Mouse (Mus musculus): ENCODE measurements around the gene Nostrin.

Gene Nostrin

GRCm38 (mm10) chr2:69189222-69189621 lies 53.6 kb downstream of the Nostrin start:
- in situ Hi-C loops (cut with MboI; ENCODE audit: unreplicated experiment in 2 of 2) = no loop called here

- in situ Hi-C loops (cut with MboI; ENCODE audit: unreplicated experiment in 2 of 2) = no loop called here
Measured at GRCm38 (mm10) chr2:69191059-69191458, 55.5 kb downstream of the Nostrin start.

GRCm38 (mm10) chr2:69193555-69193954 lies 58.0 kb downstream of the Nostrin start:
- in situ Hi-C loops (cut with MboI; ENCODE audit: unreplicated experiment in 2 of 2) = no loop called here

- in situ Hi-C loops (cut with MboI; ENCODE audit: unreplicated experiment in 2 of 2) = no loop called here
Measured at GRCm38 (mm10) chr2:69205185-69205584, 69.6 kb downstream of the Nostrin start.

- in situ Hi-C loops (cut with MboI; ENCODE audit: unreplicated experiment in 2 of 2) = no loop called here
Measured at GRCm38 (mm10) chr2:69205791-69206351, 70.3 kb downstream of the Nostrin start, which contains the start of gene Spc25. Gene Spc25, minus strand, starts transcription at chr2:69206194.

- in situ Hi-C loops (cut with MboI; ENCODE audit: unreplicated experiment in 2 of 2) = no loop called here
Measured at GRCm38 (mm10) chr2:69206523-69206922, 70.9 kb downstream of the Nostrin start.

- in situ Hi-C loops (cut with MboI; ENCODE audit: unreplicated experiment in 2 of 2) = no loop called here
Measured at GRCm38 (mm10) chr2:69209684-69210083, 74.1 kb downstream of the Nostrin start.

- in situ Hi-C loops (cut with MboI; ENCODE audit: unreplicated experiment in 2 of 2) = no loop called here
Measured at GRCm38 (mm10) chr2:69210773-69211172, 75.2 kb downstream of the Nostrin start, which contains the start of gene G6pc2. Gene G6pc2, plus strand, starts transcription at chr2:69211073.

- in situ Hi-C loops (cut with MboI; ENCODE audit: unreplicated experiment in 2 of 2) = no loop called here
Measured at GRCm38 (mm10) chr2:69212652-69213051, 77.1 kb downstream of the Nostrin start.

- in situ Hi-C loops (cut with MboI; ENCODE audit: unreplicated experiment in 2 of 2) = no loop called here
Measured at GRCm38 (mm10) chr2:69215242-69215641, 79.6 kb downstream of the Nostrin start.

- in situ Hi-C loops (cut with MboI; ENCODE audit: unreplicated experiment in 2 of 2) = no loop called here
Measured at GRCm38 (mm10) chr2:69221868-69222416, 86.3 kb downstream of the Nostrin start.

- in situ Hi-C loops (cut with MboI; ENCODE audit: unreplicated experiment in 2 of 2) = no loop called here
Measured at GRCm38 (mm10) chr2:69222815-69223214, 87.2 kb downstream of the Nostrin start.

- in situ Hi-C loops (cut with MboI; ENCODE audit: unreplicated experiment in 2 of 2) = no loop called here
Measured at GRCm38 (mm10) chr2:69224724-69225123, 89.1 kb downstream of the Nostrin start.

- in situ Hi-C loops (cut with MboI; ENCODE audit: unreplicated experiment in 2 of 2) = no loop called here
Measured at GRCm38 (mm10) chr2:69226876-69227275, 91.3 kb downstream of the Nostrin start.

- in situ Hi-C loops (cut with MboI; ENCODE audit: unreplicated experiment in 2 of 2) = no loop called here
Measured at GRCm38 (mm10) chr2:69228635-69229034, 93.0 kb downstream of the Nostrin start.

GRCm38 (mm10) chr2:69230137-69230536 lies 94.5 kb downstream of the Nostrin start:
- in situ Hi-C loops (cut with MboI; ENCODE audit: unreplicated experiment in 2 of 2) = no loop called here

GRCm38 (mm10) chr2:69232101-69232500 lies 96.5 kb downstream of the Nostrin start:
- in situ Hi-C loops (cut with MboI; ENCODE audit: unreplicated experiment in 2 of 2) = no loop called here

- in situ Hi-C loops (cut with MboI; ENCODE audit: unreplicated experiment in 2 of 2) = no loop called here
Measured at GRCm38 (mm10) chr2:69234976-69235678, 99.5 kb downstream of the Nostrin start.
